Mouse (Mus musculus) mesoderm, embryonic 11.5 days (tissue): Measurements from ENCODE around the gene Megf8.
"Not testable (repeated sequence)": the region's sequence is repeated elsewhere in the genome, so short reads cannot be mapped to it uniquely, and the experiment has no call there.

Experiments used
- DNase-seq: peaks from one replicate; pipeline ENCODE4 v3.0.0-alpha.2; 2012; ENCODE audit warnings: low read depth, low spot score

The Megf8 gene

DNA sequence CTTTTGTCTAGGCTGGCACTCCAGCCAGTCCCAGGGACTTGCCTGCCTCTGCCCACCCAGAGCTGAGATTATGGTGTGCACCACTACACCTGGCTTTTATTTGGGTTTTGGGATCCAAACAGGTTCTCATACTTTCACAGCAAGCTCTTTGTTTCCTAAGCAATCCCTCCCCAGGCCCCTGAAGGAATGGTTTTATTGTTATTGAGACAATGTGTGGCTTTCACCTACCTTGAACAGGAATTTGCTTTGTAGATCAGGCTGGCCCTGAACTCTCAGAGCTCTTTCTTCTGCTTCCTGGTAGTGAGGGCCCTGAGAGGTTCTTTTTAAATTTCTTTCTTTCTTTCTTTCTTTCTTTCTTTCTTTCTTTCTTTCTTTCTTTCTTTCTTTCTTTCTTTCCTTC is 65.6 kb downstream of the Megf8 start:
- DNase-seq, result no peak

DNA sequence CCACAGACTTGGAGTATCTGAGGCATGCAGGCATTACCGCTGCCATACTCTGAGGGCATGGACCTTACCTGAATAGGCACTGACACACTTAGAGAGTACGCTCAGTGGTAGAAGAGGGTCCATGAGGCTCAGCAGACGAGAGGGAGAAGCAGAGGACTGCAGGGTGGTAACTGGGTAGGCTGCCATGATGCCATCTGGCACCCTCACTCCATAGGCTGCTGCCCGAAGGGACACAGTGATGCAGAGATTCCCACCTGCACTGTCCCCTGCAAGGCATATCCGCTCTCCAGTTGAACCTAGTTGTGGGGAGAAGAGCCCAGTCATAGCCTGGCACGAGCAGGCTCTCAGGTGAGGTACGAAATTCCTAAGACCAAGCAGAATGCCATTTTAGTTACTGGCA is 66.4 kb downstream of the Megf8 start:
- no peak for DNase-seq

DNA sequence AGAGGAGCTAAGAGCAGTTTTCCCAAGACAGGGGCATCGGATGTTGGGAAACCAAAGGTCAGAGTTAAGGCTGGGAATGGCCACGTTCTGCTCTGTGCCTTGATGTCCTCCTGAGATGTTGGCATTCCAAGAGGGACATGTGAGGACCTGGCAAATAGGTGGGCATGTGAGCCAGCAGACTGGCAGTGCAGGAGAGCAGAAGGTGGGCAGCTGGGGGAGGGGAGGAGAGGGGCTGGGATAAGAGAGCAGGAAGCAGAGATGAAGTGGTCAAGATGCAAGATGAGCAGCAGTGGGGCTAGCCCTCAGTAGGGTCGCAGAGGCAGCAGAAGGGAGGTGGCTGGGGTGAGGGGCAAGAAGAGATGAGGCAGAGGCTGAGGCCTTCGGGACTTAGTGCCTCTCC is 66.9 kb downstream of the Megf8 start:
- no peak for DNase-seq

DNA sequence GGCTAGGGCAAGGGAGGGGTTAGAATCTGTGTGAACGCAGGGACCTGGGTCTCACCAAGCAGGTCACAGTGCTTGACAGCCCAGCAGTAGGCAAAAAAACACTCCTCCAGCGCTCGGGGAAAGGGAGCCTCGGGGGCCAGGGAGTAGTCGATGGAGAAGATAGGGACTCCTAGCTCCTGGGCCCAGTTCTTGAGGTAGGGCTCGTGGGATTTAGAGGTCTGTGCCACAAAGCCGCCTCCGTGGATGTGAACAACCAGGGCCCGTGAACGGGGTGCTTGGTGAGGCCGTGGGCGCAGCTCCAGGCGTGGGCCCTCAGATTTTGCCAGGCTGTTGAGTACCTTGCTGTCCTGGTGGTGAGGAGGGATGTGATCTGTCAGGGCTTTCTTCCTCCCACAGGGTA is 67.4 kb downstream of the Megf8 start:
- no peak for DNase-seq

GRCm38 (mm10) chr7:25384818-25385217 is 67.9 kb downstream of the Megf8 start:
- no peak for DNase-seq

DNA sequence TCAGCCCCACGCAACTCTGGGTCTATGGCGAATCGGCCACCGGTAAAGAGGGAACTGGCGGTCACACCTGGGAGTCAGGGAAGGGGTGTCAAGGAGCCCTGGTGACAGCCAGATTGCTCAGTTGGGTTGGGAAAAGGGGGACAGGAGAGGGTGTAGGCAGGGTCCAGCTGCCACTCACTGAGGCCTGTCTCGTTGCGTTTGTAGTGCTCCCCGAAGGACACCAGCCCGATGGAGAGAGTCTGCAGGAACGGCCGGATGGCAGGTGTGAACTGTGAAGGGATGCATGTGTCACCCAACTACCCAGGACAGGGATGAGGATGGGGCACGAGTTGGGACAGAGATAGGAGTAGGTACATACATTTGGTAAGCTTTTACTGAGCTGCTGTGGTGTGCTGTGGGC is 68.3 kb downstream of the Megf8 start:
- no peak for DNase-seq

- no peak for DNase-seq
Measured at GRCm38 (mm10) chr7:25385850-25386555, 69.0 kb downstream of the Megf8 start.

GRCm38 (mm10) chr7:25387811-25388440 is 71.0 kb downstream of the Megf8 start:
- DNase-seq, result no peak

DNA sequence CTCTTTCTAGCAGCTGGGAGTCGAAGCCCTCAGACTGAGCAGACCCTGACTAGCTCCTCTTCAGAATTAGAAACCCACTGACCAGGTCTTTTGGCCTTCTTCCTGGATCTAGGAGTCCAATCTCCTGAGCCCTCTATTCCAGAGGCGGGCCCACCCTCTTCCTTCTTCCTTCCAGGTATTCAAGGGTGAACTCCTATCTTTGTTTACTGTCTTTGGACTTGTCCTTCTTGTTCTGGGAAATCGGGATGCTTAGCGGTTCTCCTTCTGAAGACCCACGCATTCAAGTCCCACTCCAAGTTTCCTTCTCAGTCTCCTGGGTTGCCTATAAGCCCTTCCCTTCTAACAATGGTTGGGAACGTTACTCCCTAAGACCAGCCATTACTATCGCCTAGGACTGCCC is 72.0 kb downstream of the Megf8 start:
- no peak for DNase-seq

GRCm38 (mm10) chr7:25390054-25390770 is 73.2 kb downstream of the Megf8 start:
- no peak for DNase-seq

- no peak for DNase-seq
Measured at GRCm38 (mm10) chr7:25390986-25391385, 74.0 kb downstream of the Megf8 start.

- no peak for DNase-seq
Measured at GRCm38 (mm10) chr7:25391856-25392453, 75.0 kb downstream of the Megf8 start.

DNA sequence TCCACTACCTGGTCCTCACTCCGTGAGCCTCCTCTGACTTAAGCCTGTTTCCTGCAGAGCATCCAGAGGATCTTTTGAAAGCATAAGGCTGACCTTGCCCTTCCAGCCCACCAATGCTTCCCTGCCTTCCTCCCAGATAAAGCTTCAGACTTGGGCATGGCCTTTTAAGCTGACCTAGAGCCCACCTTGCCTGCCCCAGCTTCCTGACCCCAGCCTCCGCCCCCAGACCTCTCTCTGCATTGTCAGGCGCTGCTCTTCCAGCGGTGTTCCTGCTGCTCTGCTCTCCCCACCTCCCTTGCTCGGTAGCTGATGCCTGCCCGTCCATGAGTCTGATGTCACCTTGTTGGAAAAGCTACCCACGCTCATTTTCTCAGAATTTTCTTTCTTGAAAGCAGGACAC is 75.9 kb downstream of the Megf8 start:
- DNase-seq, result no peak

DNA sequence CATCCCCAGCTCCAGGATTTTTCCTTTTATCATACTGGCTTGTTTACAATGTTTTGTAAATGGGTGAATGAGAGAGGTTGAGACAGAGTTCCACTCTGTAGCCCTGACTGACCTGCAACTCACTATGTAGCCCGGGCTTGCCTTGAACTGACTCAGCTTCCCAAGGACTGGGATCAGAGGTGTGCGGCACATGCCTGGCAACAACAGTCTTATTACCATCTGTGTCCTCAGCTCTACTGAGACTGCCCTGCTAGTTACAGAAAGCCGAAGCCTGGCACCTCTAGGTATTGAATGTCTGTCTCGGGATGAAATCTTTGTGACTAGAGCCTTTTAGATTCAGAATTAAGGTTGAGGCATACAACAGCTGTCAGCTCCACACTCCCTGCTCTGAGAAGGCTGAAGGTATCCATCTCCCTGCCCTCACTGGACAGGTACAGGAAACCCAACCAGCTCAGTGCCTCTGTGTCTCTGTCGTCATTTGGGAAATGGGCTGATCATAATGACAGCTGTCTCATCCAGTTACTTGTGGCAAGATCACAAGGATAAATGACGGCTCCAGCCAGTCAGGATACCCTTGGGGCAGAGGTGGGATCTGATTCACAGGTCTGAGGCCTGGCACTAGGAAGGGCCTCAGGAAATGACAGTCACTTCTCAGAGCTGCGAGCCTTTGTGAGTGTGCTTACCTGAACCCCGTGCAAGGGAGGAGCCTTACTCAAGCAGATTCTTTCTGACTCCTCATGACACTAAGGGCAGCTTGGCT is 76.7 kb downstream of the Megf8 start:
- no peak for DNase-seq

- DNase-seq, result no peak
Measured at GRCm38 (mm10) chr7:25394754-25395153, 77.8 kb downstream of the Megf8 start.

- no peak for DNase-seq
Measured at GRCm38 (mm10) chr7:25395186-25395557, 78.2 kb downstream of the Megf8 start.

DNA sequence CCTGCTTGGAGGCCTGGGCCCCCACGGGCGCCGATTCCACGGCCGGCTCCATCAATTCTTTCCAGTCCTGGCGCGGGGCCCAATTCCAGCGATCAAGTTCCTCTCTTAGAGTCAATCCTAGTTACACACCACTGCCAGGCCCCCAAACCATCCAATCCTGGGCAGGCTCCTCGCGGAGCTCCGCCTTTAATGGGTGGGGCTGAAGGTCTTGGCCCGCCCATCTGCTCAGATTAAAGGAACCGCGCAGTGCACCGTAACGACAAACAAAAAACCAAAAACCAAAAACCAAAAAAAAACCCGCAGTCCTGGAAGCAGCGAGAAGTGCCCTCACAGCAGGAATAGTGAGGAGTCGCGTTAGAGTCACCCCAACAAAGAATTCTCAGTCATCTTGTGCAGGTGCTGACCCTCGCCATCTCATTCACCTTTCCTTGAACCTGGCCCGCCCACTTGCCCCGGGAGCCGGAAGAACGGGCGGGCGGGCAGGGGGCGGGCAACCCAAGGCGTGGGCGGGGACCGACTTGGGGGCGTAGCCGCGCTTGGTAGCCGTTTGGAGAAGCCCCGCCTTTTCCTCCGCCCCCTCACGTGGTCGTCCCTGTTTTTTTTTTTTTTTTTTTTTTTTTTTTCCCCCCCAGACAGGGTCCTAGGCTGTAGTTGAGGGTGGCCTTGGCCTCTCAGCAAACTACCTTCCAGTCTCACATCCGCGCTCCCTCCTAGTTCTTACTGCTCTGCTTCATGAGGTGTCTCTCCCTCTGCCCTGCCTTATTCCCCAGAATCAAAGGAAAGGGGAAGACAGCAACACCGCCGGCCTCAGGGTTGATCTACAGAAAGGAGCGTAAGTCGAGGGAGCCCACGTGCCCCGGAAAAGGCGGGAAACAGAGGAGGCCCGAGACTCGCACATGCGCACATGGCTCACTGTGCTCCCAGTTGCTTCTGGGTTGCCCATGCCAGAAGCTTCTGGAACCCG is 78.9 kb downstream of the Megf8 start:
- peak; percentile 93 for DNase-seq

DNA sequence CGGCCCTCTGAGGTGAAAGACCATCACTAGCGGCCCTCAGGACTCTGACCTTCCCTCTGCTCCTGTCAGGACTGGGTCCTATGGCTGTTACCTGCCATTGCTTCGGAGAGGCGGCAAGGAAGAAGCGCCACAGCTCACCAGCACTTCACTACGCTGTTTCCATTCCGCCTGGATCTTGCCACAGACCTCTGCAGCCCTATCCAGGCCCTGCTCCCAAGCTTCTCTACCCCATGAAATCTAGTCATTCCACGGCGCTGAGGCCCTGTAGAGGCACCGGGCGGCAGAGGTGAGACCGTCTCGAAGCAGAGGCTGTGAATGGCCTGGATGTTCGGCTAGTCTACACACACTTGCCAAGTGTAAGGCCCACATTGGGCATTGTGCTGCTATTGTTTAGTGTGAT is 79.7 kb downstream of the Megf8 start:
- DNase-seq, result no peak

DNA sequence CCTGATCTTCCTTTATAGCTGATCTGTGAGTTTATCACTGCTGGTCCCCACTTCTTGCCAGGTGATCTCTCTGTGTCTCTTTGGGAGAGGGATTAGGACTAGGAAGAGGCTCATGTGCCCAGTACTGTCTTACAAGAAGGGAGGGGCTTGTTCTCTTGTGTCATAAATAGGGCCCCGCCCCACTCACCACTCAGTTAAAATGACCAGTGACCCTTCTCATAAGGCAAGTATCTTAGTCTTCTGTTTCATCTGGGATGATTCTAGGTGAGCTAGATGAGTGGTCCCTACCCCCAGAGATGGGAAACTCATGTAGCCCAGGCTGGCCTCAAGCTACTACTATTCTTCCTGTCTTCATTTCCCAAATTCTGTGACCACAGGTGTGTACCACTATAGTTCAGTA is 81.6 kb downstream of the Megf8 start, which contains the start of gene Lipe:
Gene Lipe, minus strand, starts transcription at position 101 of the 400 bp plus-strand sequence.
- DNase-seq, result no peak

GRCm38 (mm10) chr7:25399028-25399427 is 82.1 kb downstream of the Megf8 start:
- not testable (repeated sequence) for DNase-seq

DNA sequence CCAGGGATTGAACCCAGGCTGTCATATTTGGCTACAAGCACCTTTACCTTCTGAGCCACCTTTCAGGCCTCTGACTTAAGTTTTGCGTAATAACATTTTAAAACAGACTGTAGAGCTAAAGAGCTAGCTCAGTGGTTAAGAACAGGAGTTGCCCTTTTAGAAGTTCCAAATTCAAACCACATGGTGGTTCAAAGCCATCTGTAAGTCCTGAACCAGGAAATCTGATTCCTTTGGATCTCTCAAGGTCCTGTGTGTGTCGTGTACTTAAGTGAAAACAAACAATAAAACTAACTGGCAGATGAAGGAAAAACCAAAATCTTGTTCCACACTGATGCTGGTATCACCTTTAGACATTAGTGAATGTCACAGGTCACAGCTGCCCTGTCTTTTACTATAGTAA is 84.6 kb downstream of the Megf8 start:
- DNase-seq, result peak; percentile 27
